Mouse (Mus musculus) heart, postnatal 0 days (tissue): ENCODE results near the gene Gm21891.
"Not testable (repeated sequence)": the region's sequence is repeated elsewhere in the genome, so short reads cannot be mapped to it uniquely, and the experiment has no call there.

Experiments
- CTCF ChIP-seq: IDR thresholded peaks from 2 replicates; pipeline ENCODE4 v1.5.1; 2016; ENCODE audit warnings: antibody characterized with exemption, control low read depth, low read depth
- EP300 ChIP-seq: IDR thresholded peaks from 2 replicates; pipeline ENCODE4 v1.6.1; 2016; ENCODE audit warnings: antibody characterized with exemption, low read depth

DNA sequence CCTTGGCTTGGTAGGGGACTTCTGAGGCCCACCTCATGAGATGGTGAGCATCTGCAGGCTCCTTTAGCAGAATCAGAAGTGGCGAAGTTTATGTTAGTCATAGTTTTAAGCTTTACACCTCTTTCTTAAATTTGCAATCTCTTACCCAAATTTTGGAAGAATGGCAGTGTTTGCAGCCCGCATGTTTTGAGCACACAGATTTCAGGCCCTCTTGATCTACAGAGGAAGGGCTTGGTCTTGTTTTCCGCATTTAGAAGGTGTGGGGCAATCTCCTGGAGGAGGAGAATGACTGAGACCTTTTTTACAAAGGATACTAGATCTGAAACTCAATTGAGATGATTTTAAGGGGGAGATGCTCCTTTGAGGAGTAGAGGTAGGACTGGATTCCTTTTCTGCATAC lies at the start of gene Gm21891:
- not testable (repeated sequence) for TF ChIP-seq CTCF, EP300
